Mouse (Mus musculus) thymus, postnatal 4 days (tissue): ENCODE data around the gene Adm2.
A peak's percentile ranks its signal among the peaks of the same experiment; 100 is the strongest.

Source experiments
- DNase-seq: peaks from one replicate; pipeline ENCODE4 v3.0.0; 2021

Gene Adm2

GRCm38 (mm10) chr15:89358784-89359183, 36.3 kb downstream of the Adm2 start:
- DNase-seq: no peak

DNA sequence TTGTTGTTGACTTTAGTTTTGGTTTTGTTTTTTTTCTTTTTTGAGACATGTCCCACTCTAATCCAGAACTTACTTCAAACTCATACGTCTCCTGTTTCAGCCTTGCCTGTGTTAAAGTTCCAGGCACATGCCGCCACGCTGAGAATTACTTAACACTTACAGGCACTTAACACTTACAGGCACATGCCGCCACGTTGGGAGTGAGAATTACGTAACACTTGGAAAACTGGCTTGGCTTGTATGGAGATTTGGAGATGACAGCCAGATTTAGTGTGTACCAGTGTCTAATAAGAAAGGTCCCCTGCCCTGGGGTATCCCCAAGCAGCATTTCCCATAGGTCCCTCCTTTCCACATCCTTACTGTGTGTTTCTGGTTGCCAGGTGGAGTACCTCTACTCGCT, 40.5 kb downstream of the Adm2 start:
- DNase-seq: no peak

GRCm38 (mm10) chr15:89365141-89365551, 42.6 kb downstream of the Adm2 start:
- no peak for DNase-seq

DNA sequence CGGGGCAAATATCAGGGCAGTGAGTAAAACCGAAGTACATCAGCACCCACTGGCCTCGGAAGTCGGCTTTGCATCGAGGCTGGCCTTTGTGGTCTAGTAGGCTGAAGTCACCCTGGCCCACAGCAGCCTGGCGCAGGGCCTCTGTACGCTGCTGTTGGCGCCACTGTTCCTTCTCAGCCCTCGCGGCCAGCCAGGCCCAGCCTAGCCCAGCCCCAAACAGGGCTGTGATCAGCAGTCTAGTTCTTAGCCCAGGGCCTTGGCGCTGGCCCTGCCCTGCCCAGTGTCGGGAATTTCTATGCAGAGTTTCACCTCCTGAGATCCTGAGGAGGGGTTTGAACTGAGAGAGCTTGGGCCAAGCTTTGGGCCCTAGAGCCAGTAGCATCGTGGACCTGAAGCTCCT, 49.5 kb downstream of the Adm2 start:
- no peak for DNase-seq

DNA sequence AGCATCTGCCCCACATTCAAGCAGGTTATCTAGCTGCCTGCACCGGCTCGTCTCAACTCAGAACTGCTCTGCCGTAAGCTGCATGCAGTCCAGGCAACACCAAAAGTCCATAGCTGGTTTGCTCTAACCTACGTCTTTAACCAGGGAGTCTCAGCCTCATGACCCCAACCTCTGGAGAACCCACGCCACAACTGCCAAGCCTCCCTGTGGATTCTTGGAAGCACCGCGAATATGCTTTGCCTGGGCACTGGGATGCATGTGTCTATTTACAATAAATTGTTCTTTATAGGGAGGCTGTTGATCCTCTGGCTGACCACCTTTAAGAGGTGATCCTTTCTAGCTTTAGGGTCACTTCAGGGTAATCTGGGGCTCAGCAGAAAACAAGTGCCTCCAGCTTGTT, 50.0 kb downstream of the Adm2 start:
- DNase-seq: no peak

- peak; percentile 97 for DNase-seq
Observed at GRCm38 (mm10) chr15:89373027-89373761, 50.7 kb downstream of the Adm2 start.

DNA sequence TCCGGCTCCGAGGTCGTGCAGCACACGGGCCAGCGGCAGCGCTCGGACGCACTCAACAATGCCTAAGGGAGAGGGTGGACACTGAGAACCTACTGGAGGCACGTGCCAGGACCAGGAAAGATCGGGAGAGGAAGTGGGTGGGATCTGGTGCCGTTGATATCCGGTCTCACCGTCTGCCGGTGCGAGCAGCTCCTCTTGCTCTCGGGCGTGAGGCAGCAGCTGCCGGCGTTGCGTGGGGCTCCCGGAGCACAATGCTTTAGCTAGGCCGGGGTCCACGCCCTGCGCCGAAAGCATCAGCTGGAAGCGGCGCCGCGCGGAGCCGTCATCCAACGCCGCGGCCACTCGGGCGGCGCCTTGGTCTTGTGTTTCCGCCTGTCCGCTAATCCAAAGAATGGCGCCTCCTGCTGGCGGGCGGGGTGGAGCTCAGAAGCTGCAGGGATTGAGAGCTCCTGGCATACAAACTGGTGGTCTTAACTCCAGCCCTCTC, 51.3 kb downstream of the Adm2 start, which contains the start of gene Sco2:
TSS of gene Sco2 (minus strand) at position 85 of the 487 bp plus-strand sequence.
- peak; percentile 98 for DNase-seq
